Mouse (Mus musculus): ENCODE results near the gene Mtfmt.
A peak's percentile ranks its signal among the peaks of the same experiment; 100 is the strongest.

Mtfmt gene

DNA sequence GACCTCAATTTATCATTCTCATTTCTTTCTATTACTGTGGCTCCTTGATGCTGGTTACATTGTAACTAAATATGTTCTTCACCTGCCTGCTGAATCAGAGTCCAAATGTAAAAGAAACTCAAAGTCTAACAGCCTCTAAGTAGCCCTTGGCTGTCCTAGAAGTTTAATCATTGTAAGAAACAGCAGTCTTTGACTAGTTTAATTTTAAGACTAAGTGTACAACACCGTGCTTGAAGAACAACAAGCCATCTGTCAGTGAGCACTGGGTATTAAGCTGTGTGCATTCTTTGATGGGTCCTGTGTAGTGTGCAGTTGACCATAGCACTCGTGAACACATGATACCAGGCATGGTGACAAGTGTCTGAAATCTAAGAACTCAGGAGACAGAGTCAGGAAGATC lies 8.1 kb upstream of the Mtfmt start:
- DNase-seq (ENCODE audit: low spot score) = no peak

GRCm38 (mm10) chr9:65428003-65428402 lies 7.6 kb upstream of the Mtfmt start:
- no peak for DNase-seq (ENCODE audit: low spot score)

- no peak for DNase-seq (ENCODE audit: low spot score)
Observed at GRCm38 (mm10) chr9:65430401-65430800, 5.2 kb upstream of the Mtfmt start.

- DNase-seq (ENCODE audit: low spot score) = no peak
Observed at GRCm38 (mm10) chr9:65430921-65431320, 4.7 kb upstream of the Mtfmt start.

DNA sequence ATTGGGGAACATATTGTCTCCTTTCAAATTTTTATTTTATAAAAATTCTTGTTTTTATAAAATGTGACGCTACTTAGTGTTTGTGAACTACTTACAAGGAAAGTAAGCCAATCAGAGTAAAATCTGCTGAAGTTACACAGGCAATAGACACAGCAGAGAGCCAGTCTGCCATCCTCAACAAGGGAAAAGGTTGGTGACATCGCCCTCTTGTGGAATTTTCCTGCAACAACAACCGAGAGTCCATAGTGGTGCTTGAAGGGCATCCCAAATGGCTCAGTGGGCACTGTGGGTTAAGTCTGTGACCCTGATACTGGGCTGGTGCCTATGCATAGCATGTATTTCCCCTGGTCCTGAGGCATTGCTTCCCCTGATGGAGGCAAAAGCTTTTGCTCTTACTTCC lies 3.3 kb upstream of the Mtfmt start:
- peak; percentile 87 for DNase-seq (ENCODE audit: low spot score)

GRCm38 (mm10) chr9:65434140-65434539 lies 1.4 kb upstream of the Mtfmt start:
- peak; percentile 48 for DNase-seq (ENCODE audit: low spot score)

DNA sequence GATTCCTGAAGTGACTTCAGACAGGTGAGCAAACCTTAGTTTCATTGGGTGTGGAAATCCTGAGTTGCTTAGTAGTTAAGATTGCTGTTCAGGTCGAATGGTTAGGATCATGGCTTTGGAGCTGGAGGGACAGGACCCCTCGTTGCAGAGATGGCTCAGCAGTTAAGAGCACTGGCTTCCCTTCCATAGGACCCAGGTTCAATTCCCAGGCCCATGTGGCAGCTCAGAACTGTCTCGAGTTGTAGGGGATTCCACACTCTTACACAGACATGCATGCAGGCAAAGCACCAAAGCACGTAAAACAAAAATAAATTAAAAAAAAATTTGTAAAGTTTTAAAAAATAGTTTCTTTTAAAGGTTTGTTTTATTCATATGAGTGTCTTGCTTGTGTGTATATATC lies 371 bp upstream of the Mtfmt start:
- no peak for DNase-seq (ENCODE audit: low spot score)

DNA sequence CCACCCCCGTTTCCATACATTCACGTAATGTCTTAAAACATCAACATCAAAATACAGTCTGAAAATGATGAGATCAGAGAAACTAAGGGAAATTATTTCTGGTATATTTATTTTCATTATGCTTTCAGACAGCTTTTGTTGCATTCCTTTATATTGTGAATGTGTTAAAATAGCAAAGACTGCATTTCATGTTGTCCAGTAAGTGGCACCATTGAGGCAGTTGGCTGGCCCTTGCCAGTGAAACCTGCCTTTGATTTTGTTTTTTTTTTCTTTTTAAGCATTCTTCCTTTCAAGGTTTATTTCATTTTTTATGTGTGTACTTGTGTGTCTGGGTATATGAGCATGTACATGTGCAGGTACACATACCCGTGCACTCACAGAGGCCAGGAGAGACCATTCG lies 9.1 kb downstream of the Mtfmt start:
- DNase-seq (ENCODE audit: low spot score) = no peak

DNA sequence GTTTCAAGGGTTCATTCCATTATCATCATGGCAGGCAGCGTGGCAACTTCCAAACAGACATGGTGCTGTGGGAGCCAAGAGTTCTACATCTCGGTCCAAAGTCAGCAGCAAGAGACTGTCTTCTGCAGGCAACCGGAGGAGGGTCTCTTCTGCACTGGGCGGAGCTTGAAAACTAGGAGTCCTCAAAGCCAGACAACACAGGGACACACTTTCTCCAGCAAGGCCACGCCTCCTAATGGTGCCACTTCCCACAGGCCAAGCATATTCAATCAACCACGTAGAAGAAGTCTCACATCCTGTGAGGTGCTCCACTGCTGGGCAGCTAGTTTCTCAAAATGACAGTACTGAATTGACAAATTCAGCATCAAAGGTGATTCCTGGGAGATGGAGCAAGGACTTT lies 12.4 kb downstream of the Mtfmt start:
- no peak for DNase-seq (ENCODE audit: low spot score)

- no peak for DNase-seq (ENCODE audit: low spot score)
Observed at GRCm38 (mm10) chr9:65458975-65459374, 23.4 kb downstream of the Mtfmt start.

- no peak for DNase-seq (ENCODE audit: low spot score)
Observed at GRCm38 (mm10) chr9:65460198-65460597, 24.6 kb downstream of the Mtfmt start.

DNA sequence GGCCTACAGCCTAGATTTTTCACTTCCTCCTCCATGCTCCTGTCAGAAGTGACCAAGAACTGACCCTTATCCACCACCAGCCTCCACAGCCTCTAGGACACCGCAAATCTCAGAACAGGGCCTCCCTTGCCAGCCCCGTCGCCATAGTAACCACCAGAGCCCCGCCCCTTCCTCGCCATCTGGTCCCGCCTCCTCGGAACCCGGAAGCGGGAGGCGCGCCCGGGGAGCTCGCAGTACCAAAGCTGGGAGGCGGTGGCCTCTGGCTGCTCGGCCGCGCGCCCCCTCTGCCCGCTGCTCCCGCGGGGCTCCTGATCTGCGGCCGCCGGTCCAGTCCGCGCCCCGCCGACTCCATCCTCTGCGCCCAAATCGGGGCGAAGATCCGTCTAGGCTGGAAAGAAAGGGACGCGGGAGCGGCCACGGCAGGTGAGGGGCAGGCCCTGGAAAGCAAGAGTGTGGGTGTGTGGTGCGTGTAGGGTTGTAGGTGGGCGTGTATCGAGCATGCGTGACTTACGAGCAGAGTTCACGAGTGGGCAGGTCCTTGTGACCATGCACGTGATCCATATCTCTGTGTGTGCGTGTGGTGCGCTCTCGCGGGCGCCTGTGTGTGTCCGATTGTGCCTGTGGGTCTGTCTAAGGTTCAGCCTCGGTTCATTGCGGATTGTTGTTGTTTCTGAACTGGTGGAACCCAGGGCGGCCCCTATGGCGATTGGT lies 25.3 kb downstream of the Mtfmt start, which contains the start of gene Spg21:
TSS of gene Spg21 (plus strand) at position 216 of the 711 bp plus-strand sequence.
- peak; percentile 97 for DNase-seq (ENCODE audit: low spot score)

- no peak for DNase-seq (ENCODE audit: low spot score)
Observed at GRCm38 (mm10) chr9:65462544-65462943, 27.0 kb downstream of the Mtfmt start.

DNA sequence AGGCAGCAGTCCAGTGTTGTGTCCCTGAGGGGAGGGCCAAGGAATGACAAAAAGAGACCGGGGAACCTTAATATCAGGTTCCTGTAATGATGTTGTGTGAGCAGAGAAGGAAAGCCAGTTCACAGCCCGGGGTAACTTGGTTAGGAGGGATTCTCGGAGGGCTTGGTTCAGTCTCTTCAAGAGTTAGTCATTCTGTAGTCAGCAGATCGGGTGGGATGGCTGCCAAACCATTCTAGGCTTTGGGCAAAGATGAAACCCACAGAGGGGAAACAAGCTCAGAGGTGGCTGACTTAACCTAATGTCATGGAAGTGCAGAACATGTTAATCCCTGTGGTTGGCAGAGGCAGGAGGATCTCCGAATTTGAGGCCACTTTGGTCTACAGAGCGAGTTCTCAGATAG lies 28.6 kb downstream of the Mtfmt start:
- peak; percentile 29 for DNase-seq (ENCODE audit: low spot score)

DNA sequence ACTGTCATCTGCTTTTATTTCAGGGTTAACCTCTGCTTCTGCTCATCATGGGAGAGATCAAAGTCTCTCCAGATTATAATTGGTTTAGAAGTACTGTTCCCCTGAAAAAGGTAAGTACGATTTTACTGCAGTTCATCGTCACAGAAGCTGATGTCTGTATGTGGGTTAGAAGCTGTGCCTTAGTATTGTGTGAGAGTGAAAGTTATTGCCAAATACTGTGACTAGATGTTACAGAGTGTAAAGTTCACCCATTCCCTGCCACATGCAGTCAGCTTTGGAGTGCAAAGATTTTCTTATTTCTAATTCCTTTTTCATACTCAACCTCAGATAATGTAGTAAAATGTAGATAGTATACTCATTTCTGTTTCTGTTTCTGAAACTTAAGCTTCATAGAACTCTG lies 29.7 kb downstream of the Mtfmt start:
- DNase-seq (ENCODE audit: low spot score) = no peak

GRCm38 (mm10) chr9:65467686-65468085 lies 32.1 kb downstream of the Mtfmt start:
- DNase-seq (ENCODE audit: low spot score) = no peak

GRCm38 (mm10) chr9:65472769-65473168 lies 37.2 kb downstream of the Mtfmt start:
- DNase-seq (ENCODE audit: low spot score) = no peak

DNA sequence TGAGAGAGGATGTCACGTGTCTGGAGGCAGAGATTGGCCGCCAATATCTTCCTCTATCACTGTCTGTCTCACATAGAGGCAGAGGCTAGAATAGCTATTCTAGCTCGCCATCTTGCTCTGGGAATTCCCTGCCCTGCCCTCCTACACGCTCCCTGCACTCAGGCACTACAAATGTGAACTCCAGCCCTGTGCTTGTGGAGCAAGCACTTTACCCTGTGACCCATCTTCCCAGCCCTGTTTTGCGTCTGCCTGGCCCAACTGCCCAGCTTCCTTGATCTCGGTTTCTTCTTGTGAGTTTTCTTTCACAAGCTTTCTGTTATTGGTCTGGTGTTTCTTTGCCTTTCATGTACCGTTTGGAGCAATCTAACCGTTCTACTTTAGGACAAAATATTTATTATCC lies 43.6 kb downstream of the Mtfmt start:
- DNase-seq (ENCODE audit: low spot score) = no peak

DNA sequence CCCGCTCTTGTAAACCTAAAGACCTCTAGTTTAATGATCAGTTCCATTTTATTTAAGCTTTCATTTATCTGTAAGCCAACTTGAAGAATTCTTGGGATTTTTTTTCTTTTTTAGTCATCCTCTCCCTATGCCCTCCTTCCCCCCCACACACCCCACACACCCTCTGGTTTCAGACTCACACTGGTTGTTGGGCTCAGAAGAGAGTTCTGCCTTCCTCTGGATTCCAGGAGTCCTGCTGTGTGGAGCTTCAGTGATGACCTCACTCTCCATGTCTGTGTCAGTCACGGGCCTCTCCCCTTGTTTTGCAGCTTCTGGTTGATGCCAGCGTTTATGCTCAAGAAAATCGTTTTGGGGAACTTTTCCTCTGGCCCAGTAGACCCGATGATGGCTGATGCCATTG lies 44.5 kb downstream of the Mtfmt start:
- no peak for DNase-seq (ENCODE audit: low spot score)

GRCm38 (mm10) chr9:65491476-65491875 lies 55.9 kb downstream of the Mtfmt start:
- no peak for DNase-seq (ENCODE audit: low spot score)

- DNase-seq (ENCODE audit: low spot score) = no peak
Observed at GRCm38 (mm10) chr9:65492351-65492750, 56.8 kb downstream of the Mtfmt start.

- DNase-seq (ENCODE audit: low spot score) = peak; percentile 25
Observed at GRCm38 (mm10) chr9:65492851-65493250, 57.3 kb downstream of the Mtfmt start.

GRCm38 (mm10) chr9:65502146-65502545 lies 66.6 kb downstream of the Mtfmt start:
- no peak for DNase-seq (ENCODE audit: low spot score)
